Mouse (Mus musculus): ENCODE data around the gene Capza2.

Gene Capza2

DNA sequence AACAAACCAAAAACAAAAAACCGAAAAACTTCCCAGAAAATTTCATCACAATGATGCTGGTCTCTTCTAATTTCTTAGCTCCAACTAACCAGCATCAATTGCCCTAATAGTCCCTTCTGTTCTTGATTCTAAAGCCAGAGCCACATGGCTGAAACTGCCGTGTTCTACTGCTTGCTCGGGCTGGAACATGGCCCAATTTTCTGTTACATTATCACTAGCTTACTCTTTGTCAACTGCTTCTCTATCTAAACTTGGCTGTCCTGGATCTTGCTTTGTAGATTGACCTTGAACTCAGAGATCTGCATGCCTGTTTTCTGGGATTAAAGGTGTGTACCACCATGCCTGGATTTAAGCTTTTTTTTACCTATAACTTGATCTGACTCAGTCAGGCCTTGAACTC lies 69.9 kb downstream of the Capza2 start:
- DNase-seq (ENCODE audit: low spot score in 2 of 2), result no peak

All from spleen, postnatal 4 days (tissue).